Mouse (Mus musculus) heart, postnatal 4 days (tissue): ENCODE measurements at regions not wholly inside any gene's neighbourhood (a gene's known extent, or its start where the extent isn't known, plus 50 kb on each side); places are given as distances from the start of the nearest gene placed in this dataset.
A peak's percentile ranks its signal among the peaks of the same experiment; 100 is the strongest.

Experiments
- DNase-seq: peaks from one replicate; pipeline ENCODE4 v3.0.0; 2021

GRCm38 (mm10) chr15:96944741-96945140 lies 111.0 kb downstream of the Slc38a4 start:
- no peak for DNase-seq

GRCm38 (mm10) chr15:96942651-96943050 lies 113.1 kb downstream of the Slc38a4 start:
- no peak for DNase-seq

GRCm38 (mm10) chr15:96938406-96938805 lies 117.3 kb downstream of the Slc38a4 start:
- DNase-seq = no peak

GRCm38 (mm10) chr15:96937623-96938022 lies 118.1 kb downstream of the Slc38a4 start:
- DNase-seq = no peak

- DNase-seq = peak; percentile 93
Measured at GRCm38 (mm10) chr15:96936705-96937346, 118.9 kb downstream of the Slc38a4 start.

GRCm38 (mm10) chr15:96936216-96936615 lies 119.5 kb downstream of the Slc38a4 start:
- DNase-seq = no peak

- DNase-seq = no peak
Measured at GRCm38 (mm10) chr15:96933451-96933850, 122.3 kb downstream of the Slc38a4 start.

- no peak for DNase-seq
Measured at GRCm38 (mm10) chr15:96930531-96930930, 125.2 kb downstream of the Slc38a4 start.

GRCm38 (mm10) chr15:96929788-96930187 lies 126.0 kb downstream of the Slc38a4 start:
- no peak for DNase-seq

GRCm38 (mm10) chr15:96928692-96929091 lies 127.1 kb downstream of the Slc38a4 start:
- no peak for DNase-seq

- DNase-seq = no peak
Measured at GRCm38 (mm10) chr15:96927674-96928073, 128.1 kb downstream of the Slc38a4 start.

- no peak for DNase-seq
Measured at GRCm38 (mm10) chr15:96926660-96927059, 129.1 kb downstream of the Slc38a4 start.

- no peak for DNase-seq
Measured at GRCm38 (mm10) chr15:96916586-96916985, 139.2 kb downstream of the Slc38a4 start.

GRCm38 (mm10) chr15:96915544-96915943 lies 140.2 kb downstream of the Slc38a4 start:
- peak; percentile 24 for DNase-seq

GRCm38 (mm10) chr15:96914988-96915387 lies 140.8 kb downstream of the Slc38a4 start:
- DNase-seq = no peak

- DNase-seq = no peak
Measured at GRCm38 (mm10) chr15:96905520-96905919, 150.2 kb downstream of the Slc38a4 start.

- DNase-seq = no peak
Measured at GRCm38 (mm10) chr15:96903461-96903860, 152.3 kb downstream of the Slc38a4 start.

- no peak for DNase-seq
Measured at GRCm38 (mm10) chr15:96902781-96903180, 153.0 kb downstream of the Slc38a4 start.

GRCm38 (mm10) chr15:96901616-96902015 lies 154.1 kb downstream of the Slc38a4 start:
- no peak for DNase-seq

- no peak for DNase-seq
Measured at GRCm38 (mm10) chr15:96898285-96898684, 157.5 kb downstream of the Slc38a4 start.

GRCm38 (mm10) chr15:96884901-96885300 lies 170.9 kb downstream of the Slc38a4 start:
- DNase-seq = no peak

GRCm38 (mm10) chr15:96883754-96884153 lies 172.0 kb downstream of the Slc38a4 start:
- no peak for DNase-seq

GRCm38 (mm10) chr15:96882211-96882610 lies 173.5 kb downstream of the Slc38a4 start:
- no peak for DNase-seq

- peak; percentile 2 for DNase-seq
Measured at GRCm38 (mm10) chr15:96881519-96882170, 174.1 kb downstream of the Slc38a4 start.
